ENCODE assay signal across 21 mouse cellular contexts in the genomic region with DNA sequence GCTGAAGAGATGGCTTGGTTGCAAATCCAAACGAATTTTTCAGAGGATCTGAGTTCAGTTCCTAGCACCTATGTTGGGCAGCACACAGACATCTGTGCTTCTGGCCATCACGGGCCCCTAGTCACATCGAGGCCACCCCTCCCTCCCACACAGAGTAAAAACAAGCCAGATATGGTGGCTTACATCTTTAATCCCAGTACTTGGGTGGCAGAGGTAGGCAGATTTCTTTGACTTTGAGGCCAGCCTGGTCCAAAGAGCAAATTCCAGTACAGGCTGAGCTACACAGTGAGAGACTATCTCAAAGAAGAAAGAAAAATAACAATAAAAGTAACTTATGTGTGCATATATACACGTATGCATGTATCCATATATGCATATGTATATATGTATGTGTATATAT. TPM values are rescaled to one million over a fixed set of nuclear protein-coding genes. Genes with fewer than 3 reads are reported as not detected.
"Had no signal": no experiment of that assay in that cellular context is flagged by ENCODE, and none has a peak within 500 bp of the region (broad histone marks: within the 10 kb centered on the region; RNA-seq: fewer than 3 reads in every experiment).

No protein-coding gene starts in this region.

- H3K9ac ChIP-seq: lung, embryonic 14.5 days; neural tube, embryonic 13.5 days; neural tube, embryonic 15.5 days had no signal

- H3K27me3 ChIP-seq: neural tube, embryonic 13.5 days; neural tube, embryonic 15.5 days had no signal

- DNase-seq: lung, adult 18-20 months; lung, embryonic 14.5 days; lung, postnatal 10 days; lung, postnatal 4 days; midbrain, embryonic 14.5 days; retina, postnatal 1 day; right cerebral cortex, adult 18-20 months; right cerebral cortex, postnatal 25 days; right cerebral cortex, postnatal 4 days; spleen, adult 18-20 months; thymus, adult 18-20 months; thymus, postnatal 14 days; thymus, postnatal 36 days had no signal

- H3K4me2 ChIP-seq: lung, embryonic 14.5 days; neural tube, embryonic 13.5 days; neural tube, embryonic 15.5 days had no signal

- ATAC-seq: midbrain, embryonic 16.5 days had no signal

- H3K4me1 ChIP-seq: midbrain, embryonic 10.5 days; neural tube, embryonic 13.5 days; neural tube, embryonic 15.5 days had no signal

- H3K4me3 ChIP-seq: midbrain, embryonic 10.5 days; myocyte; neural tube, embryonic 13.5 days; neural tube, embryonic 15.5 days had no signal

- H3K36me3 ChIP-seq: midbrain, embryonic 10.5 days; neural tube, embryonic 13.5 days; neural tube, embryonic 15.5 days had no signal

- H3K9me3 ChIP-seq: midbrain, embryonic 10.5 days; neural tube, embryonic 13.5 days; neural tube, embryonic 15.5 days had no signal

- H3K27ac ChIP-seq: midbrain, embryonic 10.5 days; neural tube, embryonic 13.5 days; neural tube, embryonic 15.5 days had no signal

RNA-seq across cellular contexts. Expression of gene Tmprss4, which starts 2.2 kb away (rescaled TPM):
- polyA plus RNA-seq: midbrain, embryonic 10.5 days; midbrain, embryonic 14.5 days; midbrain, embryonic 16.5 days; myocyte; neural tube, embryonic 11.5 days; neural tube, embryonic 13.5 days; neural tube, embryonic 15.5 days had no signal

RNA-seq across cellular contexts. Expression of gene BC049352, which starts 24.3 kb away (rescaled TPM):
- polyA plus RNA-seq: midbrain, embryonic 10.5 days; midbrain, embryonic 14.5 days; myocyte; neural tube, embryonic 11.5 days; neural tube, embryonic 13.5 days; neural tube, embryonic 15.5 days; stomach, embryonic 14.5 days; stomach, embryonic 16.5 days had no signal
